Mouse (Mus musculus) heart, postnatal 0 days (tissue): ENCODE data around the gene Dapl1. TPM values are rescaled to one million over a fixed set of nuclear protein-coding genes. Genes with fewer than 3 reads are reported as not detected.

Experiments
- ATAC-seq: fragments of 200-750 bp; cut with Nextera tagmentation; 2 replicates; pipeline ENCODE4 v1.8.0; 2017; ENCODE audit warnings: low read depth, moderate number of reproducible peaks, moderate library complexity; ENCODE audit not compliant: insufficient read depth
- DNase-seq: peaks from one replicate; pipeline ENCODE4 v3.0.0-alpha.2; 2016; ENCODE audit warnings: low spot score
- H3K27ac ChIP-seq: fragments of 300-500 bp; sonication (generic); 2 replicates; pipeline ENCODE4 v1.5.1; 2014; ENCODE audit warnings: low read depth, mild to moderate bottlenecking
- H3K27me3 ChIP-seq: fragments of 300-500 bp; sonication (generic); 2 replicates; pipeline ENCODE4 v1.6.1; 2014; ENCODE audit warnings: low read length, mixed read lengths; ENCODE audit not compliant: control insufficient read depth, insufficient read depth
- H3K36me3 ChIP-seq: fragments of 300-500 bp; sonication (generic); replicated peaks from 2 replicates; pipeline ENCODE4 v1.6.1; 2014; ENCODE audit warnings: low read length, mixed read lengths; ENCODE audit not compliant: control insufficient read depth, insufficient read depth
- H3K4me1 ChIP-seq: fragments of 300-500 bp; sonication (generic); 2 replicates; pipeline ENCODE4 v1.6.1; 2014; ENCODE audit warnings: antibody characterized with exemption; ENCODE audit not compliant: control insufficient read depth, insufficient read depth
- H3K4me2 ChIP-seq: fragments of 300-500 bp; sonication (generic); 2 replicates; pipeline ENCODE4 v1.6.1; 2014; ENCODE audit warnings: low read depth, mild to moderate bottlenecking, low read length, moderate library complexity
- H3K4me3 ChIP-seq: fragments of 300-500 bp; sonication (generic); 2 replicates; pipeline ENCODE4 v1.5.1; 2014; ENCODE audit warnings: low read depth, low read length
- H3K9ac ChIP-seq: fragments of 300-500 bp; sonication (generic); replicated peaks from 2 replicates; pipeline ENCODE4 v1.6.1; 2014; ENCODE audit warnings: low read depth, low read length, mixed read lengths
- H3K9me3 ChIP-seq: fragments of 300-500 bp; sonication (generic); replicated peaks from 2 replicates; pipeline ENCODE4 v1.6.1; 2016; ENCODE audit warnings: low read length; ENCODE audit not compliant: control insufficient read depth
- CTCF ChIP-seq: IDR thresholded peaks from 2 replicates; pipeline ENCODE4 v1.5.1; 2016; ENCODE audit warnings: antibody characterized with exemption, control low read depth, low read depth
- EP300 ChIP-seq: IDR thresholded peaks from 2 replicates; pipeline ENCODE4 v1.6.1; 2016; ENCODE audit warnings: antibody characterized with exemption, low read depth
- WGBS: fragments of 180-500 bp; shearing (Covaris S2); extraction: QIAGEN DNeasy Blood & Tissue Kit; methylation state at CpG from one replicate; pipeline ENCODE4 v1.1.7; 2014; 5-methylcytosine and 5-hydroxymethylcytosine counted together
- polyA plus RNA-seq: library from polyadenylated mRNA; unstranded; fragments of >200 nt; fragmentation: Nextera tagmentation; extraction: Ambion mirVana; gene quantifications from 2 replicates; pipeline ENCODE4 v1.2.1, GENCODE M21; 2015
- total RNA-seq: library from RNA; depleted of rRNA; stranded (reverse); fragments of >200 nt; gene quantifications from 2 replicates; pipeline ENCODE4 v1.2.3, GENCODE M21; 2014; ENCODE audit warnings: low replicate concordance

Dapl1 gene
- total and polyA plus RNA-seq, 2 experiments from 2014 or later: 1.2 TPM; not detected in 1

DNA sequence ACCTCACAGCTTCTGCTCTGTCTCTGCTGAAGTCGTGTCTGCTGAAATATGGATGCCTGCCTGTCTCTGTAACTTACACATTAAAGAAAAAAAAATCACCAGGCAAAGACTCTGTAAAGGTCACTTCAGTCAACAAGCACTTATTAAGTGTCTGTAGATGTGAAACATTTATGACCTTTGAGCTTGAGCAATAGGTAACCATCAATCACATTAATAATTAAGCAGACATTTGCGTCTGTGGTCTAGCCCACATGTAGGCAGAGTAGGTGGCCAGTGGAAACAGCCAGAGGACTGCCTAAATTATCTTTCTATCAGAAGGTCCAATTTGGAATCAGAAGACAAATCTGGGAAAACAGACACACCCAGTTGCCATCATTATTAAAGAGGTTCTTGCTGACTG lies 32.8 kb upstream of the Dapl1 start:
- Histone ChIP-seq H3K27ac (no peak overlapping the region), H3K4me1 (no peaks in the 10 kb centered on the region), H3K27me3 (no peaks in the 10 kb centered on the region), H3K4me3 (no peak overlapping the region), H3K9me3 (0 out of 2 replicates have a peak, but pooled peaks cover 1% of the 10 kb centered on the region), H3K4me2 (no peak overlapping the region), H3K36me3 (no peaks in the 10 kb centered on the region), H3K9ac (no peak overlapping the region)
- no peak for DNase-seq
- no peak for TF ChIP-seq CTCF
- no peak for TF ChIP-seq EP300
- WGBS: 93% methylated on average over 2 of the region's 2 CpGs
- ATAC-seq: no peak

DNA sequence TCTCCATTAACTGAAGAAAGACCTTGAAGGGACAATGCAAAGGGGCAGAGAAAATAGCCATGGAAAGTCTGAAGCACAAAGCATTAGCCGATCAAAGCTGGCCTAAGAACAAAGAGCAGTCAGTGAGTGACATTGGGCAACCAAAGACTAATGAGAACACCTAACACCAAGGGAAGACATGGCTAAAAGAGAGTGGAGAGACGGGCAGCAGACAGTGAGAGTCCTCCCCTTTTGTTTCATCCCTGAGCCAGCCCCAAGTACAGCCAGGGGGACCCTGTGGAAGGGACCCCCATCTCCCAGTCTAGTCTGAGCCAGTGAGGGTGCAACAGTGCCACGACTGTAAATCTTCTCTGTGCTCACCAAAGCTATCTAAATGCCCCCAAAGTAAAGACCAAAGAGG lies 32.4 kb upstream of the Dapl1 start:
- ATAC-seq (no peak), DNase-seq (no peak)
- no peaks in the 10 kb centered on the region for H3K27me3 ChIP-seq
- no peak overlapping the region for H3K4me2 ChIP-seq
- WGBS: 76% methylated on average over 3 of the region's 3 CpGs
- no peak overlapping the region for H3K27ac ChIP-seq
- TF ChIP-seq EP300: no peak
- no peak for TF ChIP-seq CTCF
- no peak overlapping the region for H3K9ac ChIP-seq
- H3K9me3 ChIP-seq: 0 out of 2 replicates have a peak, but pooled peaks cover 3% of the 10 kb centered on the region
- H3K36me3 ChIP-seq: no peaks in the 10 kb centered on the region
- H3K4me3 ChIP-seq: no peak overlapping the region
- H3K4me1 ChIP-seq: no peaks in the 10 kb centered on the region

DNA sequence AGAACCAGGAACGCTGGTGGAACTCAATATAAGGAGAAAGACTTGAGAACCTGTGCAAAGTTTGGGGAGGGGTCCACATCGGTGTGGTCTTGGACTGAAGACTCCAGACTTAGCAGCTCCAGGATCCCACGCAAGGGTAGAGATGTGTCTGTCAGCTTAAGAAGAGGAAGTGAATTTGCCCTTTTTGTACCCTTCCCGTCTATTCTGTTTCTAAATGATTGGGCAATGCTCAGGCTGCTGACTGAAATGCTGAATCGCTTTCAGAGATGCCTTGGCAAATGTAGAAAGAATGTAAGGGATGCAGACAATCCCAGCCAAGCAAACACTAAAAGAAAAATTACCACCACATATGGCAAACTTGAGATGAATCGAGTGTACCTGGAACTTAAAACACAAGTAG lies 22.4 kb upstream of the Dapl1 start:
- DNase-seq (no peak), ATAC-seq (no peak)
- no peak overlapping the region for H3K9ac ChIP-seq
- no peak for TF ChIP-seq CTCF
- no peak for TF ChIP-seq EP300
- H3K9me3 ChIP-seq: no peaks in the 10 kb centered on the region
- H3K4me3 ChIP-seq: no peak overlapping the region
- no peaks in the 10 kb centered on the region for H3K36me3 ChIP-seq
- no peak overlapping the region for H3K4me2 ChIP-seq
- 72% methylated on average over 6 of the region's 6 CpGs for WGBS
- no peaks in the 10 kb centered on the region for H3K4me1 ChIP-seq
- H3K27ac ChIP-seq: no peak overlapping the region
- no peaks in the 10 kb centered on the region for H3K27me3 ChIP-seq

DNA sequence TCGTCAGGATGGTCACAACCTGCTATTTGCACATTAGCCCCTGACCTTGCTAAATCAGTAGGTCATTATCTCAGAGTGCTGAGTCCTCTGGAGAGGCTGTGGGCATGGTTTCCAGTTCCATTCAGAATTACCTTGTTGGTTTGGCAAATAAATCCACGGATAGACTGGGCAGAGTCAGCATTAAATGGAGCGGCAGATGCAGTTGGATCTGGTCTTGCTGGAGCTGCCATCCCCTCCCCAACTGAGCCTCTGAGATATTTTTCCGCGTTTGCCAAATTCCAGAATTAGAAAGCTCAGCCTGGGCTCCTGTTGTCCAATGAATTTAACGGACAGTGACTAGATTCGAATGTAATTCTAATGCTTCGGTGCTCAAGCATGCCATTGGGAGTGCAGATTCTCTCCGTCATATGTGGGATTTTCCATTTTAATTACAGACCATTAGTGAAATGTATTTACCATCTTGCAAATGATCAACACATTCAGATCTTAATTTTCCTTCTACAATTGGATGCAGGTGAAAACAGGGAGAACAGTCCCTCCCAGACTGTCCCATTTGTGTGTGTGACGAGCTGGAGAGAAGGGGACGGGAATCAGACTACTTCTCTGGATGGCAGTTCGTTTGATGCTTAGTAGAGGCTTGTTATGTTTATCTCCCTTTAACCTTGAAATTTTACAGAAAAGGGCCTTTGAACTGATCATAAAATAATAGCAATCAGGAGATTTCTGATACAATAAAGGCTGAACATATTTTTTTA lies 20.8 kb upstream of the Dapl1 start:
- DNase-seq (no peak), ATAC-seq (no peak)
- no peaks in the 10 kb centered on the region for H3K4me1 ChIP-seq
- H3K27ac ChIP-seq: no peak overlapping the region
- no peaks in the 10 kb centered on the region for H3K27me3 ChIP-seq
- no peak overlapping the region for H3K4me2 ChIP-seq
- no peaks in the 10 kb centered on the region for H3K36me3 ChIP-seq
- TF ChIP-seq CTCF: no peak
- TF ChIP-seq EP300: no peak
- no peaks in the 10 kb centered on the region for H3K9me3 ChIP-seq
- no peak overlapping the region for H3K9ac ChIP-seq
- 64% methylated on average over 12 of the region's 12 CpGs for WGBS
- no peak overlapping the region for H3K4me3 ChIP-seq

DNA sequence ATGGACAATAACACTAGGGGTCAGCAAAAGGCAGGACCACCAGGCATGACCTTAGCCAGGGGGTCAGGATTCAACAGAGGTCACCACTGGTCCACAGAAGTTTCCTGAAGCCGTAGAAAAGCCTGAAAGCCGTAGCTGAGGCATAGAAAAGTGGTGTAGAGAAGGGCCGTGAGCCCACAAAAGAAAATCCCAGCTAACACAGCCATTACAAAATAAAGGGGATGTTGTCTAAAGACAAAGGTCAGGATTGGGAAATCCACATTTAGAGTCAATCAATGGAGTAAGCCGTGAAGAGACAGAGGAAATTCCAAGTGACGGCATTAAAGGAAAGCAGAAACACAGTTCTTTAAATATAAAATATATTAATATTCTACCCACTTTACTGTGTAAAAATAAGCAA lies 18.8 kb upstream of the Dapl1 start:
- H3K4me2 ChIP-seq: no peak overlapping the region
- ATAC-seq (no peak), DNase-seq (no peak)
- no peak overlapping the region for H3K4me3 ChIP-seq
- H3K36me3 ChIP-seq: no peaks in the 10 kb centered on the region
- no peak for TF ChIP-seq EP300
- no peak for TF ChIP-seq CTCF
- no peaks in the 10 kb centered on the region; the same call in 1 of the 2 replicates for H3K4me1 ChIP-seq
- H3K27ac ChIP-seq: no peak overlapping the region
- no peaks in the 10 kb centered on the region for H3K9me3 ChIP-seq
- no peak overlapping the region for H3K9ac ChIP-seq
- H3K27me3 ChIP-seq: no peaks in the 10 kb centered on the region
- 88% methylated on average over 5 of the region's 5 CpGs for WGBS

DNA sequence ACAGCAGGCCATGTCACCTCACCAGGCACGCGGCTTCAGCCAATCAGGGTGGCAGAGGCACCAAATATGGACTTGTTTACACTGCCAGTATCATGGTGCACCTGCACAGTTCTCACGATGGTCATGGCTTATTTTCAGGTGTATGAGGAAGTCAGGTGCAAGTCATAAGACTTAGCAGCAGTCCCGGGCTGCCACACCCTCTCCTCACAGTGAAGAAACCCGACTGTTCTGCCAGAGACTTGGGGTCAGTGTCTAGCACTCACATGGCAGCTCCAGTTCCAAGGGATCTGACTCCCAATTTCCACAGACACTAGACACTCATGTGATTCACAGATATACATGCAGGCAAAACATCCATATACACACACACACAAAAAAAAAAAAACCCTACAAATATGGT lies 18.1 kb upstream of the Dapl1 start:
- 73% methylated on average over 5 of the region's 5 CpGs for WGBS
- TF ChIP-seq EP300: no peak
- TF ChIP-seq CTCF: no peak
- no peak overlapping the region for H3K4me3 ChIP-seq
- no peak overlapping the region for H3K27ac ChIP-seq
- DNase-seq: no peak
- no peak overlapping the region for H3K4me2 ChIP-seq
- no peak overlapping the region for H3K9ac ChIP-seq
- no peaks in the 10 kb centered on the region for H3K36me3 ChIP-seq
- H3K27me3 ChIP-seq: no peaks in the 10 kb centered on the region
- ATAC-seq: no peak
- H3K4me1 ChIP-seq: peaks cover 5% of the 10 kb centered on the region; the same call in 1 of the 2 replicates
- no peaks in the 10 kb centered on the region for H3K9me3 ChIP-seq
